Mouse (Mus musculus) MEL (cell line): ENCODE data around the gene Gatc. TPM values are rescaled to one million over a fixed set of nuclear protein-coding genes. Genes with fewer than 3 reads are reported as not detected.

Source experiments
- DNase-seq: peaks from one replicate; pipeline ENCODE4 v3.0.0; 2011; ENCODE audit warnings: low read depth, low spot score
- H3K27ac ChIP-seq: 2 replicates; pipeline ENCODE4 v1.5.1; 2012; ENCODE audit warnings: low read depth, mild to moderate bottlenecking, control low read depth, low read length, moderate library complexity; ENCODE audit not compliant: control insufficient read depth
- H3K27me3 ChIP-seq, 2 experiments: fragments of 150-350 bp in 1 of 2; sonication (generic) in 1 of 2; 2 replicates each; pipeline ENCODE4 v1.6.1; 2012; ENCODE audit warnings: low read length in 2 of 2, mild to moderate bottlenecking in 2 of 2, improper control_type of control experiment in 1 of 2, moderate library complexity in 1 of 2; ENCODE audit not compliant: insufficient read depth in 2 of 2, control insufficient read depth in 1 of 2
- H3K36me3 ChIP-seq, 2 experiments: 2 replicates each; pipeline ENCODE4 v1.6.1; 2012 to 2014; ENCODE audit warnings: low read length in 2 of 2, improper control_type of control experiment in 1 of 2, inconsistent platforms in 1 of 2, mild to moderate bottlenecking in 1 of 2; ENCODE audit not compliant: insufficient read depth in 2 of 2, control insufficient read depth in 1 of 2
- H3K4me1 ChIP-seq, 2 experiments: fragments of 150-350 bp in 1 of 2; sonication (generic) in 1 of 2; 2 replicates each; pipeline ENCODE4 v1.6.1; 2012; ENCODE audit warnings: low read length in 2 of 2, improper control_type of control experiment in 1 of 2, mild to moderate bottlenecking in 1 of 2; ENCODE audit not compliant: insufficient read depth in 2 of 2, control insufficient read depth in 1 of 2
- H3K4me3 ChIP-seq, 2 experiments: fragments of 150-350 bp in 1 of 2; sonication (generic) in 1 of 2; 2 replicates each; pipeline ENCODE4 v1.5.1; 2012; ENCODE audit warnings: low read depth in 2 of 2, low read length in 2 of 2, mild to moderate bottlenecking in 2 of 2, moderate library complexity in 2 of 2, control low read depth in 1 of 2, improper control_type of control experiment in 1 of 2; ENCODE audit not compliant: control insufficient read depth in 1 of 2, insufficient read depth in 1 of 2
- H3K79me2 ChIP-seq: 2 replicates; pipeline ENCODE4 v1.6.1; 2012; ENCODE audit warnings: mild to moderate bottlenecking, low read length, moderate library complexity; ENCODE audit not compliant: control insufficient read depth, poor library complexity, insufficient read depth
- H3K9ac ChIP-seq: 2 replicates; pipeline ENCODE4 v1.6.1; 2012; ENCODE audit warnings: low read depth, mild to moderate bottlenecking, control low read depth, low read length, moderate library complexity; ENCODE audit not compliant: control insufficient read depth, poor library complexity, severe bottlenecking
- H3K9me3 ChIP-seq: fragments of 150-350 bp; sonication (generic); replicated peaks from 2 replicates; pipeline ENCODE4 v1.6.1; 2012; ENCODE audit warnings: mild to moderate bottlenecking, low read length, improper control_type of control experiment, moderate library complexity; ENCODE audit not compliant: insufficient read depth
- BHLHE40 ChIP-seq: IDR thresholded peaks from 2 replicates; pipeline ENCODE4 v1.6.1; 2012; ENCODE audit warnings: low read depth, mild to moderate bottlenecking, inconsistent platforms, low read length, improper control_type of control experiment, borderline replicate concordance
- CTCF ChIP-seq, 3 experiments: IDR thresholded peaks in 2 of 3; conservative IDR thresholded peaks in 1 of 3; 2 replicates each; pipeline ENCODE4 v1.5.1; 2011 to 2012; ENCODE audit warnings: low read length in 3 of 3, low read depth in 2 of 3, mild to moderate bottlenecking in 2 of 3, improper control_type of control experiment in 1 of 3, inconsistent platforms in 1 of 3, mixed read lengths in 1 of 3, moderate library complexity in 1 of 3; ENCODE audit not compliant: control insufficient read depth in 1 of 3, insufficient read depth in 1 of 3, poor library complexity in 1 of 3, severe bottlenecking in 1 of 3
- ELF1 ChIP-seq: IDR thresholded peaks from 2 replicates; pipeline ENCODE4 v1.6.1; 2014; ENCODE audit warnings: low read depth, mild to moderate bottlenecking, inconsistent platforms, low read length, improper control_type of control experiment, moderate library complexity
- EP300 ChIP-seq, 2 experiments: IDR thresholded peaks; 2 replicates each; pipeline ENCODE4 v1.6.1; 2011; ENCODE audit warnings: improper control_type of control experiment in 2 of 2, low read length in 2 of 2, low read depth in 1 of 2, mild to moderate bottlenecking in 1 of 2
- ETS1 ChIP-seq: IDR thresholded peaks from 2 replicates; pipeline ENCODE4 v1.6.1; 2012; ENCODE audit warnings: low read depth, mild to moderate bottlenecking, inconsistent platforms, low read length, improper control_type of control experiment, moderate library complexity
- GATA1 ChIP-seq: IDR thresholded peaks from 2 replicates; pipeline ENCODE4 v1.6.1; 2011; ENCODE audit warnings: low read depth, low read length, improper control_type of control experiment
- HCFC1 ChIP-seq: IDR thresholded peaks from 2 replicates; pipeline ENCODE4 v1.6.1; 2012; ENCODE audit warnings: low read depth, mild to moderate bottlenecking, inconsistent platforms, low read length, improper control_type of control experiment, moderate library complexity
- KAT2A ChIP-seq: conservative IDR thresholded peaks from 2 replicates; pipeline ENCODE4 v1.6.1; 2012; ENCODE audit warnings: low read depth, low read length, improper control_type of control experiment, inconsistent platforms
- MAFK ChIP-seq: IDR thresholded peaks from 2 replicates; pipeline ENCODE4 v1.6.1; 2011; ENCODE audit warnings: low read depth, mild to moderate bottlenecking, low read length, improper control_type of control experiment, borderline replicate concordance
- MAX ChIP-seq: IDR thresholded peaks from 2 replicates; pipeline ENCODE4 v1.6.1; 2011; ENCODE audit warnings: low read length, improper control_type of control experiment
- MAZ ChIP-seq: IDR thresholded peaks from 2 replicates; pipeline ENCODE4 v1.6.1; 2012; ENCODE audit warnings: low read depth, mild to moderate bottlenecking, inconsistent platforms, low read length, improper control_type of control experiment
- MEF2A ChIP-seq: IDR thresholded peaks from 2 replicates; pipeline ENCODE4 v1.6.1; 2014; ENCODE audit warnings: low read depth, mild to moderate bottlenecking, inconsistent platforms, low read length, improper control_type of control experiment; ENCODE audit not compliant: poor library complexity, insufficient replicate concordance, severe bottlenecking; ENCODE audit errors: extremely low read depth
- MXI1 ChIP-seq: IDR thresholded peaks from 2 replicates; pipeline ENCODE4 v1.6.1; 2011; ENCODE audit warnings: mild to moderate bottlenecking, low read depth, low read length, improper control_type of control experiment
- MYB ChIP-seq: IDR thresholded peaks from 2 replicates; pipeline ENCODE4 v1.6.1; 2011; ENCODE audit warnings: mild to moderate bottlenecking, low read depth, low read length, improper control_type of control experiment
- MYC ChIP-seq: IDR thresholded peaks from 2 replicates; pipeline ENCODE4 v1.6.1; 2011; ENCODE audit warnings: low read depth, mild to moderate bottlenecking, low read length, improper control_type of control experiment, moderate library complexity
- NELFE ChIP-seq: IDR thresholded peaks from 2 replicates; pipeline ENCODE4 v1.6.1; 2011; ENCODE audit warnings: low read depth, low read length, improper control_type of control experiment
- NRF1 ChIP-seq: IDR thresholded peaks from 2 replicates; pipeline ENCODE4 v1.6.1; 2014; ENCODE audit warnings: low read depth, mild to moderate bottlenecking, inconsistent platforms, low read length, improper control_type of control experiment, moderate library complexity; ENCODE audit not compliant: poor library complexity, insufficient read depth, severe bottlenecking
- POLR2A ChIP-seq, 2 experiments: IDR thresholded peaks; 2 replicates each; pipeline ENCODE4 v1.6.1; 2011 to 2012; ENCODE audit warnings: low read length in 2 of 2, mild to moderate bottlenecking in 2 of 2, control low read depth in 1 of 2, improper control_type of control experiment in 1 of 2, low read depth in 1 of 2, moderate library complexity in 1 of 2; ENCODE audit not compliant: control insufficient read depth in 1 of 2, insufficient read depth in 1 of 2, poor library complexity in 1 of 2
- POLR2AphosphoS2 ChIP-seq: IDR thresholded peaks from 2 replicates; pipeline ENCODE4 v1.6.1; 2011; ENCODE audit warnings: low read length, improper control_type of control experiment
- POLR2AphosphoS5 ChIP-seq: IDR thresholded peaks from 2 replicates; pipeline ENCODE4 v1.6.1; 2012; ENCODE audit warnings: low read depth, borderline replicate concordance, mild to moderate bottlenecking, inconsistent platforms, low read length, moderate library complexity, mixed read lengths
- RCOR1 ChIP-seq: IDR thresholded peaks from 2 replicates; pipeline ENCODE4 v1.6.1; 2012; ENCODE audit warnings: low read depth, mild to moderate bottlenecking, inconsistent platforms, low read length, improper control_type of control experiment
- SIN3A ChIP-seq: IDR thresholded peaks from 2 replicates; pipeline ENCODE4 v1.6.1; 2012; ENCODE audit warnings: low read length, improper control_type of control experiment, inconsistent platforms
- TBP ChIP-seq: IDR thresholded peaks from 2 replicates; pipeline ENCODE4 v1.8.0; 2011; ENCODE audit warnings: low read depth, low read length, improper control_type of control experiment
- TCF12 ChIP-seq: IDR thresholded peaks from 2 replicates; pipeline ENCODE4 v1.6.1; 2014; ENCODE audit warnings: low read depth, mild to moderate bottlenecking, inconsistent platforms, low read length, improper control_type of control experiment, moderate library complexity
- USF2 ChIP-seq, 2 experiments: IDR thresholded peaks; 2 replicates each; pipeline ENCODE4 v1.6.1; 2011 to 2012; ENCODE audit warnings: improper control_type of control experiment in 2 of 2, low read length in 2 of 2, borderline replicate concordance in 1 of 2, inconsistent platforms in 1 of 2, low read depth in 1 of 2, mild to moderate bottlenecking in 1 of 2; ENCODE audit not compliant: insufficient read depth in 1 of 2
- ZKSCAN1 ChIP-seq: IDR thresholded peaks from 2 replicates; pipeline ENCODE4 v1.6.1; 2012; ENCODE audit warnings: low read depth, mild to moderate bottlenecking, inconsistent platforms, low read length, improper control_type of control experiment, moderate library complexity
- ZMIZ1 ChIP-seq: IDR thresholded peaks from 2 replicates; pipeline ENCODE4 v1.6.1; 2012; ENCODE audit warnings: low read depth, mild to moderate bottlenecking, inconsistent platforms, low read length, improper control_type of control experiment, moderate library complexity
- ZNF384 ChIP-seq: IDR thresholded peaks from 2 replicates; pipeline ENCODE4 v1.6.1; 2012; ENCODE audit warnings: low read depth, mild to moderate bottlenecking, inconsistent platforms, low read length, improper control_type of control experiment
- polyA plus RNA-seq, 2 experiments: library from polyadenylated mRNA; stranded (reverse) in 1 of 2; unstranded in 1 of 2; fragments of >175 nt in 1 of 2; fragments of >200 nt in 1 of 2; gene quantifications; 2 replicates each; pipeline versions ENCODE4 v1.2.1 to v1.2.4; 2012; ENCODE audit warnings: low replicate concordance in 2 of 2, low read depth in 1 of 2; ENCODE audit not compliant: insufficient read length in 2 of 2, insufficient read depth in 1 of 2, missing spikeins in 1 of 2
- total RNA-seq: library from RNA; depleted of rRNA; stranded (reverse); fragments of 300-350 nt; gene quantifications from 2 replicates; pipeline ENCODE4 v1.2.3, GENCODE M21; 2012

Gatc gene
- total and polyA plus RNA-seq, 3 experiments: 6.5 to 32.2 TPM; not detected in 1

- Histone ChIP-seq H3K79me2 (peaks cover 20% of the 10 kb centered on the region), H3K27me3 (no peaks in the 10 kb centered on the region), H3K4me1 (peaks cover 0 to 17% of the 10 kb centered on the region in 2 experiments; a peak in 3 of 4 replicates), H3K9ac (peak within 1 kb of the TSS; percentile 81), H3K36me3 (peaks cover 15 to 24% of the 10 kb centered on the region in 2 experiments), H3K9me3 (no peaks in the 10 kb centered on the region), H3K27ac (peak within 1 kb of the TSS; percentile 73), H3K4me3 (peak within 1 kb of the TSS; percentile 86 to 89)
- TF ChIP-seq MYB (no peak), EP300 (IDR thresholded peaks at IDR 0.05; ENCODE audit: low read depth in 1 of 2, low read length in 2 of 2) (peak in 1 of 2 experiments; percentile 1; a peak in 1 of 4 replicates), POLR2AphosphoS5 (0 out of 2 replicates have a peak, but pooled peaks have one; percentile 58), ETS1 (peak; percentile 61; the same call in 1 of the 2 replicates), BHLHE40 (peak; percentile 95), POLR2A (IDR thresholded peaks at IDR 0.05; ENCODE audit: control insufficient read depth in 1 of 2, insufficient read depth in 1 of 2, low read depth in 1 of 2, low read length in 2 of 2, poor library complexity in 1 of 2) (peak; percentile 95 to 97), POLR2AphosphoS2 (peak; percentile 92), MAFK (peak; percentile 100), USF2 (IDR thresholded peaks at IDR 0.05; ENCODE audit: borderline replicate concordance in 1 of 2, insufficient read depth in 1 of 2, low read depth in 1 of 2, low read length in 2 of 2) (no peak), SIN3A (peak; percentile 97), NELFE (peak; percentile 93), ZMIZ1 (peak; percentile 93), KAT2A (no peak; the same call in 1 of the 2 replicates), ZNF384 (no peak), HCFC1 (peak; percentile 76), MXI1 (peak; percentile 99), TBP (peak; percentile 79), GATA1 (no peak), MEF2A (no peak), MYC (peak; percentile 57; the same call in 1 of the 2 replicates), MAX (peak; percentile 90), CTCF (IDR thresholded peaks at IDR 0.05 in 2 of 3, conservative IDR thresholded peaks at IDR 0.05 in 1 of 3; ENCODE audit: control insufficient read depth in 1 of 3, insufficient read depth in 1 of 3, low read depth in 2 of 3, low read length in 3 of 3, poor library complexity in 1 of 3, severe bottlenecking in 1 of 3) (no peak), RCOR1 (peak; percentile 99), ELF1 (peak; percentile 75), ZKSCAN1 (no peak), TCF12 (peak; percentile 71), NRF1 (peak; percentile 59; the same call in 1 of the 2 replicates), MAZ (0 out of 2 replicates have a peak, but pooled peaks have one; percentile 80)
- DNase-seq: peak; percentile 98
Observed at GRCm38 (mm10) chr5:115300792-115301614, 40.0 kb downstream of the Gatc start, which contains the start of gene Dynll1. TSS of gene Dynll1 (minus strand) at chr5:115300999.
